Comparison of ENCODE assay signal across 9 mouse cellular contexts in the genomic region with DNA sequence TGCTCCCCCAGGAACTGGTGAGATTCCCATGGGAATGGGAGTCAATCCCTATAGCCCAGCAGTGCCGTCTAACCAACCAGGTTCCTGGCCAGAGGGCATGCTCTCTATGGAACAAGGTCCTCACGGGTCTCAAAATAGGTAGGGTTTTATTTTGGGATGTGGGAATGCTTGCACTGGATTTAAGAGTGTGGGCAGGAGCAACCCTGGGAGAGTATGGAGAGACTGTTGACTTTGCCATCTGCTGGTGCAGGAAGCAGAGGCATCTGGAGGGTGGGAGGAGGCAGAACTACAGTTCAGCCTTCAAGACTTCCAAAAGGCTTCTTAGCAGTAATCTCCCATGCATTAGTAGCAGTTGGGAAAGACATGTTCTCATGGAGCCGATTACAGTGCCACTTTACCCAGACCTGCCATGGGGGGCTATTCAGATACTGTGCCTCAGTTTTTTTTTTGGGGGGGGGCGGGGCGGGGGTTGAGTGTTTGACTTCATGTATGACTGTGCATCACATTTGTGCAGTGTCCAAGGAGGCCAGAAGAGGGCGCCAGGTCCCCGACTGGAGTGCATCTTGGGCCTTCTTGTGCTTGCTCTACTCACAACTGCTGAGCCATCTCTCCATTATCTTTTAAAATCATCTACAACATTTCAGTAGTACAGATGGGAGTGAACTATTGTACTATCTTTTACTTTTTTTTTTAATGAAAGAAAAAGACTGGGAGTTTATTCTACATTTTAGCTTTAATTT.
DNase-seq lines count a peak whose midpoint lies in the region; ATAC-seq and TF ChIP-seq lines count a peak whose summit lies in the region.
"Had no signal": no experiment of that assay in that cellular context is flagged by ENCODE, and none has a peak within 500 bp of the region (broad histone marks: within the 10 kb centered on the region; RNA-seq: fewer than 3 reads in every experiment).

No protein-coding gene starts in this region.

- TF ChIP-seq CTCF in heart, adult 2 months (IDR thresholded peaks at IDR 0.05): peak; percentile 67
- TF ChIP-seq CTCF in testis, adult 2 months (IDR thresholded peaks at IDR 0.05; ENCODE audit: control insufficient read depth, insufficient read depth, insufficient replicate concordance, low read depth, low read length): peak; percentile 56; the same call in 1 of the 2 replicates
- TF ChIP-seq CTCF in embryonic fibroblast, embryonic 13.5 days (IDR thresholded peaks at IDR 0.05; ENCODE audit: borderline replicate concordance, insufficient read depth, low read length): peak; percentile 53
- peak; percentile 63 for TF ChIP-seq CTCF in liver, embryonic 14.5 days (IDR thresholded peaks at IDR 0.05; ENCODE audit: low read depth)
- TF ChIP-seq CTCF in stomach, postnatal 0 days (IDR thresholded peaks at IDR 0.05; ENCODE audit: low read depth): peak; percentile 71

- no peaks in the 10 kb centered on the region for H3K79me2 ChIP-seq in heart, adult 2 months (replicated peaks; ENCODE audit: control insufficient read depth, insufficient read depth, low read length)

- no peak overlapping the region for H3K27ac ChIP-seq in heart, adult 2 months
- H3K27ac ChIP-seq in testis, adult 2 months (ENCODE audit: control insufficient read depth, insufficient read depth, low read depth, low read length): no peak overlapping the region
- no peak overlapping the region for H3K27ac ChIP-seq in embryonic fibroblast, embryonic 13.5 days (ENCODE audit: insufficient read depth, low read length)
- H3K27ac ChIP-seq in liver, embryonic 14.5 days: no peak overlapping the region
- H3K27ac ChIP-seq in stomach, postnatal 0 days (replicated peaks): no peak overlapping the region
- H3K27ac ChIP-seq: midbrain, embryonic 12.5 days had no signal

- H3K4me1 ChIP-seq in heart, adult 2 months (ENCODE audit: control insufficient read depth, insufficient read depth, low read length): no peaks in the 10 kb centered on the region; the same call in 1 of the 2 replicates
- H3K4me1 ChIP-seq in testis, adult 2 months (ENCODE audit: control insufficient read depth, insufficient read depth, low read length): no peaks in the 10 kb centered on the region
- H3K4me1 ChIP-seq in embryonic fibroblast, embryonic 13.5 days (ENCODE audit: control insufficient read depth, insufficient read depth, low read length): no peaks in the 10 kb centered on the region
- no peaks in the 10 kb centered on the region for H3K4me1 ChIP-seq in liver, embryonic 14.5 days (replicated peaks; ENCODE audit: control insufficient read depth in 2 of 2, insufficient read depth in 2 of 2, low read length in 1 of 2)
- no peaks in the 10 kb centered on the region for H3K4me1 ChIP-seq in stomach, postnatal 0 days (replicated peaks; ENCODE audit: control insufficient read depth, insufficient read depth)
- H3K4me1 ChIP-seq: midbrain, embryonic 12.5 days had no signal

- no peak overlapping the region for H3K9ac ChIP-seq in heart, adult 2 months (ENCODE audit: low read depth, low read length)
- H3K9ac ChIP-seq in liver, embryonic 14.5 days (replicated peaks): no peak overlapping the region
- H3K9ac ChIP-seq in stomach, postnatal 0 days (ENCODE audit: low read length): no peak overlapping the region
- H3K9ac ChIP-seq: midbrain, embryonic 12.5 days had no signal

- no peak overlapping the region for H3K4me2 ChIP-seq in liver, embryonic 14.5 days (ENCODE audit: low read depth)
- no peak overlapping the region for H3K4me2 ChIP-seq in stomach, postnatal 0 days (replicated peaks; ENCODE audit: low read depth)
- H3K4me2 ChIP-seq: midbrain, embryonic 12.5 days had no signal

- WGBS in heart, adult 2 months: 77% methylated on average over 7 of the region's 7 CpGs
- 55% methylated on average over 7 of the region's 7 CpGs for WGBS in liver, embryonic 14.5 days (ENCODE audit: insufficient replicate concordance)
- 76% methylated on average over 7 of the region's 7 CpGs for WGBS in stomach, postnatal 0 days

- no peak for TF ChIP-seq POLR2A in heart, adult 2 months (IDR thresholded peaks at IDR 0.05; ENCODE audit: insufficient read depth, low read depth, low read length)
- no peak for TF ChIP-seq POLR2A in testis, adult 2 months (IDR thresholded peaks at IDR 0.05; ENCODE audit: control insufficient read depth, low read depth, low read length)
- no peak for TF ChIP-seq POLR2A in embryonic fibroblast, embryonic 13.5 days (IDR thresholded peaks at IDR 0.05; ENCODE audit: low read depth, low read length)

- no peaks in the 10 kb centered on the region for H3K9me3 ChIP-seq in liver, embryonic 14.5 days (ENCODE audit: control insufficient read depth, low read length)
- H3K9me3 ChIP-seq in stomach, postnatal 0 days (ENCODE audit: control insufficient read depth, low read length): no peaks in the 10 kb centered on the region
- H3K9me3 ChIP-seq: midbrain, embryonic 12.5 days had no signal

- no peak overlapping the region for H3K4me3 ChIP-seq in heart, adult 2 months
- H3K4me3 ChIP-seq in testis, adult 2 months (ENCODE audit: control insufficient read depth, low read depth, low read length): no peak overlapping the region
- H3K4me3 ChIP-seq in embryonic fibroblast, embryonic 13.5 days (ENCODE audit: insufficient read depth, low read length): no peak overlapping the region
- H3K4me3 ChIP-seq in liver, embryonic 14.5 days (ENCODE audit: insufficient read depth in 1 of 2, low read depth in 2 of 2, low read length in 2 of 2): no peak overlapping the region
- H3K4me3 ChIP-seq in stomach, postnatal 0 days (ENCODE audit: low read depth, low read length): no peak overlapping the region
- H3K4me3 ChIP-seq: midbrain, embryonic 12.5 days had no signal

- TF ChIP-seq EP300 in heart, adult 2 months (IDR thresholded peaks at IDR 0.05; ENCODE audit: insufficient read depth, low read depth, low read length): no peak
- no peak for TF ChIP-seq EP300 in liver, embryonic 14.5 days (IDR thresholded peaks at IDR 0.05; ENCODE audit: low read depth)
- no peak for TF ChIP-seq EP300 in stomach, postnatal 0 days (optimal IDR thresholded peaks at IDR 0.05)

- DNase-seq in heart, adult 2 months: peak in 1 of 2 experiments; percentile 57
- no peak for DNase-seq in heart, adult 9 months (ENCODE audit: low spot score in 2 of 2)
- DNase-seq in testis, postnatal 14 days (ENCODE audit: low spot score): no peak
- no peak for DNase-seq in liver, embryonic 14.5 days (ENCODE audit: low read depth in 3 of 3, low spot score in 3 of 3)
- peak; percentile 63 for DNase-seq in stomach, postnatal 0 days (ENCODE audit: low spot score)
- DNase-seq in cerebellum, adult 11-12 months: no peak

- no peaks in the 10 kb centered on the region for H3K27me3 ChIP-seq in heart, adult 2 months (ENCODE audit: control insufficient read depth, insufficient read depth, low read length)
- no peaks in the 10 kb centered on the region for H3K27me3 ChIP-seq in testis, adult 2 months (ENCODE audit: control insufficient read depth, insufficient read depth, low read length)
- H3K27me3 ChIP-seq in liver, embryonic 14.5 days (ENCODE audit: control insufficient read depth, insufficient read depth, low read length): no peaks in the 10 kb centered on the region
- H3K27me3 ChIP-seq in stomach, postnatal 0 days (ENCODE audit: control insufficient read depth, insufficient read depth, low read length): no peaks in the 10 kb centered on the region
- H3K27me3 ChIP-seq: midbrain, embryonic 12.5 days had no signal

- peaks cover 10% of the 10 kb centered on the region for H3K36me3 ChIP-seq in heart, adult 2 months (ENCODE audit: control insufficient read depth, insufficient read depth, low read length)
- peaks cover 5% of the 10 kb centered on the region for H3K36me3 ChIP-seq in testis, adult 2 months (ENCODE audit: control insufficient read depth, insufficient read depth, low read length)
- H3K36me3 ChIP-seq in liver, embryonic 14.5 days (replicated peaks; ENCODE audit: control insufficient read depth, insufficient read depth, low read depth): no peaks in the 10 kb centered on the region; the same call in 1 of the 2 replicates
- H3K36me3 ChIP-seq in stomach, postnatal 0 days (ENCODE audit: control insufficient read depth, insufficient read depth, low read length): peaks cover 11% of the 10 kb centered on the region; the same call in 1 of the 2 replicates

- ATAC-seq in liver, embryonic 14.5 days (ENCODE audit: insufficient read depth): no peak
- ATAC-seq in stomach, postnatal 0 days (ENCODE audit: low FRiP score, low TSS enrichment): peak; percentile 49; the same call in 1 of the 2 replicates

- intact Hi-C loops in heart, adult 2 months (cut with DNase I): no loop called here
